Mouse (Mus musculus): ENCODE measurements around the gene Rpgrip1l. TPM values are rescaled to one million over a fixed set of nuclear protein-coding genes. Genes with fewer than 3 reads are reported as not detected.

The Rpgrip1l gene
- polyA plus RNA-seq, 1 experiment from 2014 or later, result 9.3 TPM

GRCm38 (mm10) chr8:91326946-91327345 lies 13.9 kb upstream of the Rpgrip1l start:
- no peaks in the 10 kb centered on the region for H3K36me3 ChIP-seq
- no peak overlapping the region for H3K4me3 ChIP-seq (replicated peaks)
- WGBS, result 91% methylated on average over 6 of the region's 6 CpGs
- peaks cover 29% of the 10 kb centered on the region for H3K4me1 ChIP-seq (replicated peaks)
- ATAC-seq, result no peak
- no peak overlapping the region for H3K27ac ChIP-seq
- no peak overlapping the region for H3K9ac ChIP-seq
- no peak overlapping the region for H3K4me2 ChIP-seq (replicated peaks)
- H3K9me3 ChIP-seq, result no peaks in the 10 kb centered on the region
- H3K27me3 ChIP-seq (replicated peaks), result no peaks in the 10 kb centered on the region

GRCm38 (mm10) chr8:91326018-91326417 lies 13.0 kb upstream of the Rpgrip1l start:
- no peak overlapping the region for H3K4me2 ChIP-seq (replicated peaks)
- WGBS, result 46% methylated on average over 3 of the region's 3 CpGs
- no peak overlapping the region for H3K9ac ChIP-seq
- peaks cover 22% of the 10 kb centered on the region for H3K4me1 ChIP-seq (replicated peaks)
- H3K9me3 ChIP-seq, result no peaks in the 10 kb centered on the region
- no peak overlapping the region for H3K4me3 ChIP-seq (replicated peaks)
- ATAC-seq, result no peak
- H3K36me3 ChIP-seq, result no peaks in the 10 kb centered on the region
- no peaks in the 10 kb centered on the region for H3K27me3 ChIP-seq (replicated peaks)
- no peak overlapping the region for H3K27ac ChIP-seq

DNA sequence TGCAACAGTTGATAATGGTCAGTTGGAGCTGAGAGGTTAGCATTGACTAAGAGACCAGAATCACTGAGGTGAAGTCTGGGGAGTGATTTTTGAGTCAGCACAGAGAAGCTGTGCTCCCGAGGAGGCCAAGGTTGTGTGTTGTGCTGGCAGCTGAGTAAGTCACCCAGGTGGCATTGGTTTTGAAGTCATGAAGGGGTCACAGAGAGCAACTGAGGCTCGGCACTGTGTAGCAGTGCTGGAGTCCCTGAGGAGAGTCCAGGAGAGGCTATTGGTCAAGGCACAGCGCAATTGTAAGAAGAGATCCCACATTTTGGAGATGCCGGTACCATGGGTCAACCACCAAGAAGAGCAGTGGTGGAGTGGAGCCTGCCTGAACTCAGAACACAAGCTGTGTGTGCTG lies 11.9 kb upstream of the Rpgrip1l start:
- H3K9ac ChIP-seq, result no peak overlapping the region
- H3K4me3 ChIP-seq (replicated peaks), result no peak overlapping the region
- no peak overlapping the region for H3K4me2 ChIP-seq (replicated peaks)
- H3K27ac ChIP-seq, result no peak overlapping the region
- no peaks in the 10 kb centered on the region for H3K9me3 ChIP-seq
- no peak for ATAC-seq
- peaks cover 11% of the 10 kb centered on the region for H3K4me1 ChIP-seq (replicated peaks)
- H3K27me3 ChIP-seq (replicated peaks), result no peaks in the 10 kb centered on the region
- no peaks in the 10 kb centered on the region for H3K36me3 ChIP-seq
- WGBS, result 90% methylated on average over 4 of the region's 4 CpGs

DNA sequence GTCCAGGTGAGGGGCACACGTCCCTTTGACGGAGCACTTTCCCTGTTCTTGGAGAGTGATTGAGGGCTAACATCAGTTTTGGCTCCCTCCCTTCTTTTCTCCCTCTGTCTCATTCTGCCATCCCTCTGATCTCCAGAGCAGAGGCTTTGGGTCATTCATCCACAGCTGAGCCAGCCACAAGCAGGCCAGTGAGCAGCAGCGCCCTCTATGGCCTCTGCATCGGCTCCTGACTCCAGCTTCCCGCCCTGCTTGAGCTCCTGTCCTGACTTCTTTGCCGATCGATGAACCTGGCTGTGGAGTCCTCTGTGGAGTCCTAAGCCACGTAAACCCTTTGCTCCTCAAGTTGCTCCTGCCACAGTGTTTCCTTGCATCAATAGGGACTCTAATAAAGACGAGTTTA lies 11.2 kb upstream of the Rpgrip1l start:
- H3K27me3 ChIP-seq (replicated peaks), result no peaks in the 10 kb centered on the region
- WGBS, result 64% methylated on average over 9 of the region's 9 CpGs
- no peak overlapping the region for H3K9ac ChIP-seq
- H3K4me2 ChIP-seq (replicated peaks), result no peak overlapping the region
- H3K27ac ChIP-seq, result no peak overlapping the region
- peaks cover 4% of the 10 kb centered on the region for H3K4me1 ChIP-seq (replicated peaks)
- H3K36me3 ChIP-seq, result no peaks in the 10 kb centered on the region
- H3K4me3 ChIP-seq (replicated peaks), result no peak overlapping the region
- no peaks in the 10 kb centered on the region for H3K9me3 ChIP-seq
- ATAC-seq, result no peak

DNA sequence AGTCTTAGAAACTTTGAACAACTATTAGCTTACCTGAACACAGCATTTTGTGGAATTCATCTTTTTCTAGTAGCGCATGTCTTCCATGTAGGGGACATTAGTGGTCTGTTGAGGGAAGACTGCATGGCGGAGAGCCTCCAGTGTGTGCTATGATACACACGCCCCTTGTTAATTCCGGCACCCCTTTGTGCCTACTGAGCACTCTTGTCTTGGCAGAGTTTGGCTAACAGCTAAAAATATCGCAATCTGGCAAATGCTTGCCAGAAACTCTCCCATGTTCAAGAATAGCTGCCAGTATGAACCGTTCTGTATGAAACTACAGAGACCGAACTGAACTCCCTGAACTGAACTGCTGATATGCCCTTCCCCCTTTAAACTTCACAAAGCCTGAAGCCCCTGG lies 10.4 kb upstream of the Rpgrip1l start:
- no peak overlapping the region for H3K4me2 ChIP-seq (replicated peaks)
- H3K36me3 ChIP-seq, result no peaks in the 10 kb centered on the region
- H3K9me3 ChIP-seq, result no peaks in the 10 kb centered on the region
- H3K9ac ChIP-seq, result no peak overlapping the region
- H3K27ac ChIP-seq, result no peak overlapping the region
- 89% methylated on average over 7 of the region's 7 CpGs for WGBS
- ATAC-seq, result no peak
- no peak overlapping the region for H3K4me3 ChIP-seq (replicated peaks)
- no peaks in the 10 kb centered on the region for H3K4me1 ChIP-seq (replicated peaks)
- H3K27me3 ChIP-seq (replicated peaks), result no peaks in the 10 kb centered on the region

DNA sequence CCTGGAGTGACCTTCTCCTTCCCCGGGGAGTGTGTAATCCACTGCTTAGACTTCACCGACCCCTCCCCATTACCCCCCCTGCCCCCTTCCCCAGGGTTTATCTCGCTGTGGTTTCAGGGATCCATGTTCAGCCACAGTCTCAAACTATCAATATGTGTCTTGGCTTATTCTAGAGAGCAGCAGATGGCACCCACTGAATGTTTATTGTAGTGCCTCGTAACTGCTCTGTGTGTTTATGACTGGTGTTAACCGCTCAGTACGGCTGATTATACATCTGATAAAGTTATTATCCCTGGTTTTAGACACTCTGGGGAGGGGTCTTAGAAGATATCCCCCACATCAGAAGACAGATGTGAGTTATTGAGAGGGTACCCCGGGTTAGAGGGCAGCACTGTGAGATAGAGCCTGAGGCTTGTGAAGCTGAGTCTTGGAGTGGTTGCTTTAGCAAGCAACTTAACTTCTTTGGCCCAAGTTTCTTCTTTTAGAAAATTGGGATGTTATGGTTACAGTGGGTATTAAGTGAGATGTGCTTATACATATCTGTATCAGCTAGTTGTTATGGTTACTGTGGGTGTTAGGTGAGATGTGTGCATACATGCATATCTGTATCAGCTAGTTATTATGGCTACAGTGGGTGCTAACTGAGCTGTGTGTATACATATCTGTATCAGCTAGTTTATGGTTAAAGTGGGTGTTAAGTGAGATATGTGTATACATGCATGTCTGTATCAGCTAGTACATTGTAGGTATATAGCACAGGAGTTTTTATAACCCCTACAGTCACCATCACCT lies 6.1 kb upstream of the Rpgrip1l start:
- no peak overlapping the region for H3K27ac ChIP-seq
- no peak overlapping the region for H3K4me2 ChIP-seq (replicated peaks)
- no peaks in the 10 kb centered on the region for H3K27me3 ChIP-seq (replicated peaks)
- whole genome bisulfite sequencing, result 42% methylated on average over 7 of the region's 7 CpGs
- H3K9ac ChIP-seq, result no peak overlapping the region
- peaks cover 11% of the 10 kb centered on the region for H3K4me1 ChIP-seq (replicated peaks)
- no peak for ATAC-seq
- H3K4me3 ChIP-seq (replicated peaks), result no peak overlapping the region
- H3K9me3 ChIP-seq, result no peaks in the 10 kb centered on the region
- H3K36me3 ChIP-seq, result no peaks in the 10 kb centered on the region

DNA sequence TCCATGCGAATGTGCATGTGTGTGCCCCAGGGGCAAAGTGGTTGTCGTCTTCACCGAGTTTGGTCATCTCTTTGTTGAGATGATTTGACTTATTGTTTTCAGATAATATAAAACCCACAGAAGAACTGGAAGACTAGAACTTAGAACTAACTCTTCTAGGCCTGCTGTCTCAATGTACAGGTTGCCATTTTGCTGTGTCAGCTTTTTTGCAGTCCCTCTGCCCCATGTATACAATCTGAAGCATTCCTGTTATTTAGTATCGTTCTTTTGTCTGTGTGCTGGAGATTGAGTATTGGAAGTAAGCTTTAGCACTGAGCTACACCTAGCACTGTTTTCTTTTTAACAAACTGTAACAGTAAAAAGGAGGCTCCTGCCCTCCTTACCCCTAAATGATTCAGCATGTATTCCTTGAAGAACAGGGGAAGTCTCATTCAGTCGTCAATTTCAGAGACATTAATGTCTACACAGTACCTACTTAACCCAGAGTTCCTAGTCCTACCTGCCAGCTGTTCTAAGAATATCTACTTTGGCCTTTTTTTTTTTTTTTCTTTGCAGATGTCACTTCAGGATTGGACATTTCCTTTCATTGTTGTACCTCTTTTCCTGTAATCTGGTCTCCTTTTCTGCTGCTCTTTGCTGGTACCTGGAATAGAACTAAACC lies 4.6 kb upstream of the Rpgrip1l start:
- Histone ChIP-seq H3K27me3 (replicated peaks) (no peaks in the 10 kb centered on the region), H3K4me2 (replicated peaks) (no peak overlapping the region), H3K36me3 (no peaks in the 10 kb centered on the region), H3K4me3 (replicated peaks) (no peak overlapping the region), H3K9ac (no peak overlapping the region), H3K4me1 (replicated peaks) (peaks cover 14% of the 10 kb centered on the region), H3K27ac (no peak overlapping the region), H3K9me3 (no peaks in the 10 kb centered on the region)
- no peak for ATAC-seq
- 89% methylated on average over 5 of the region's 5 CpGs for WGBS

- WGBS, result 72% methylated on average over 2 of the region's 2 CpGs
- no peaks in the 10 kb centered on the region for H3K9me3 ChIP-seq
- H3K4me3 ChIP-seq (replicated peaks), result peak overlapping the region; percentile 84
- no peak overlapping the region for H3K27ac ChIP-seq
- H3K27me3 ChIP-seq (replicated peaks), result no peaks in the 10 kb centered on the region
- no peaks in the 10 kb centered on the region for H3K36me3 ChIP-seq
- peak overlapping the region; percentile 50; the same call in 1 of the 2 replicates for H3K9ac ChIP-seq
- H3K4me2 ChIP-seq (replicated peaks), result peak overlapping the region; percentile 62
- H3K4me1 ChIP-seq (replicated peaks), result peaks cover 20% of the 10 kb centered on the region
- ATAC-seq, result no peak
Measured at GRCm38 (mm10) chr8:91312342-91312741, 720 bp downstream of the Rpgrip1l start.

DNA sequence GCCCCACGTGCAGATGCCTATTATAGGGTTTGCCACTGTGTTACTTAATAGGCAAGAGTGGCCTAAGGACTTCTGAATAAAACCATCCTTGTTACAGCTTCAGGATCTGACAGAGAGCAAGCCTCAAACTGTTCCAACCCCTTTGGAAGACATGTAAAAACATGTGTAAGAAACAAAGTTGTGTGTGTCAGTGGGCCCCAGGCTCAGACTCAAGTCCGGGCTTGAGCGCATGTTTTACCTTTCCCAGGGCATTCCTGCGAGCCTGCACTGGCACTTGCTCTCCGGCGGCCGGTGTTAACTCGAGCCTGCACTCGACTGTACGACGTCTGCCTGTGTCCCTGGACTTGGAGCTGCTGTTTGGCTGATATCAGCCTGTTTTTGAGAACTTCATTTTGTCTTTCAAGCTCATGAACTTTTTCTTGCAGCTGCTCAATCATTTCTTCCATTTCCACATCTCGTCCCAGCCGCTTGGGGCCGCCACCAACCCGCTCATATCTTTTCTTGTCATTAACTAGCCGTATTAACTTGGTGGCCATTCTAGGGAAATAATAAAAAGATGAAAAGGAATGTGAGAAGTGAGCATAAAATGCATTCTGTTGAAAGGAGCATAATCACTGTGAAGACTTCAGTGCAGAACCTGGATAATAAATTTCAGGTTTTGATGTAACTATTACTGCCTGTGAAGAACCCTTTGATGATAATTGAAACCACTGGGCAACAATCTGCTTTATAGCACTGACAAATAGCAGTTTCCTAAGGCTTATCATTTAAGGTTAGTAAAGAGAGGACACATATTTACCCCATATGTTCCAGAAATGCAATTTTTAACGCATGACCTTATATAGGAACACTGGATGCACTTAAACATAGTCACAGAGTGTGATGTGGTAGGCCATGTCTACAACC lies 8.3 kb downstream of the Rpgrip1l start:
- H3K9ac ChIP-seq, result no peak overlapping the region
- no peak for ATAC-seq
- H3K4me3 ChIP-seq (replicated peaks), result no peak overlapping the region
- no peaks in the 10 kb centered on the region for H3K36me3 ChIP-seq
- H3K4me2 ChIP-seq (replicated peaks), result no peak overlapping the region
- no peaks in the 10 kb centered on the region for H3K27me3 ChIP-seq (replicated peaks)
- no peaks in the 10 kb centered on the region for H3K4me1 ChIP-seq (replicated peaks)
- 82% methylated on average over 17 of the region's 17 CpGs for WGBS
- no peak overlapping the region for H3K27ac ChIP-seq
- H3K9me3 ChIP-seq, result no peaks in the 10 kb centered on the region

GRCm38 (mm10) chr8:91298672-91299071 lies 14.4 kb downstream of the Rpgrip1l start:
- 91% methylated on average over 2 of the region's 2 CpGs for WGBS
- no peaks in the 10 kb centered on the region for H3K27me3 ChIP-seq (replicated peaks)
- H3K9ac ChIP-seq, result no peak overlapping the region
- H3K4me2 ChIP-seq (replicated peaks), result no peak overlapping the region
- no peaks in the 10 kb centered on the region for H3K9me3 ChIP-seq
- no peak for ATAC-seq
- H3K27ac ChIP-seq, result no peak overlapping the region
- no peaks in the 10 kb centered on the region for H3K4me1 ChIP-seq (replicated peaks)
- H3K36me3 ChIP-seq, result no peaks in the 10 kb centered on the region
- no peak overlapping the region for H3K4me3 ChIP-seq (replicated peaks)

DNA sequence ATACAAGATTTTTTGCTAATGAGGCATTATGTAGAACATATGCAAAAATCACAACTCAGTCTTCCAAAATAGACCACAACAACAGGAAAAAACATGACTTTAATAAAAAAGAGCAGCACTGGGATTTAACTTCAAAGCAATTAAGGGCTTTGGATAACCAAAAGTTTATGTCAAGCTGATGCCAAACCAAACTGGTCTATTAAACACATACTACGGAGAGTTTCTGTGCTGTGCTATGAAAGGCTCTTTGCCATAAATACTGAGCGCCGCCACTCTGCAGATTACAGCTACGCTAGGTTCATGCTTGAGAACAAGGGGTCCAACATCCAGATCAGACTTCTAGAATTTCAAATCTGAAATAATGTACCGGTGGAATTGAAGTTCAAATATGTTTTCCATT lies 17.3 kb downstream of the Rpgrip1l start:
- Histone ChIP-seq H3K4me3 (replicated peaks) (no peak overlapping the region), H3K9ac (no peak overlapping the region), H3K27me3 (replicated peaks) (no peaks in the 10 kb centered on the region), H3K4me1 (replicated peaks) (no peaks in the 10 kb centered on the region), H3K36me3 (no peaks in the 10 kb centered on the region), H3K9me3 (no peaks in the 10 kb centered on the region), H3K4me2 (replicated peaks) (no peak overlapping the region), H3K27ac (no peak overlapping the region)
- no peak for ATAC-seq
- WGBS, result 92% methylated on average over 5 of the region's 5 CpGs

DNA sequence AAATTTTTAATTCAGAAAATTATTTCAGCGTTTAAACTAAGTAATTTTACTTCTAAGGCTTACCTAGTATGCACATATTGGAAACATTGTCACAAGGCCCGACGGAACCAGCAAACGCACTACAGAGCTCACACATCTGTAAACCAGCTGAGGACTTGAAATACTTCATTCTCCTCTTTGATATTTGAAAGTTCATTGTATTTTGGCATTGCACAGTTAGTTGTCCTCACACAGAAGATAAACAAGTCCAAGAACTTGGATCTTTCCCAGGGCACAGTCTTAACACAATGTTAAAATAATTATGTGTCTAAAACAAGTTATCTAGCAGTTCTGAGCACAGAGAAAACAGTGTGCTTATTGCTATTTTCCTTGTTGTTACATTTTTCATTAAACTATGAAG lies 22.5 kb downstream of the Rpgrip1l start:
- Histone ChIP-seq H3K9ac (no peak overlapping the region), H3K4me3 (replicated peaks) (no peak overlapping the region), H3K36me3 (no peaks in the 10 kb centered on the region), H3K27ac (no peak overlapping the region), H3K27me3 (replicated peaks) (no peaks in the 10 kb centered on the region), H3K4me2 (replicated peaks) (no peak overlapping the region), H3K9me3 (no peaks in the 10 kb centered on the region), H3K4me1 (replicated peaks) (no peaks in the 10 kb centered on the region)
- WGBS, result 63% methylated on average over 4 of the region's 4 CpGs
- ATAC-seq, result no peak
